Mouse (Mus musculus) lung, postnatal 0 days (tissue): ENCODE data around the gene Pibf1. TPM values are rescaled to one million over a fixed set of nuclear protein-coding genes. Genes with fewer than 3 reads are reported as not detected.

ENCODE experiments used
- ATAC-seq: fragments of 200-750 bp; cut with Nextera tagmentation; 2 replicates; pipeline ENCODE4 v1.8.0; 2017; ENCODE audit warnings: moderate library complexity
- DNase-seq: peaks from one replicate; pipeline ENCODE4 v3.0.0-alpha.2; 2016; ENCODE audit warnings: low spot score
- H3K27ac ChIP-seq: fragments of 300-500 bp; sonication (generic); 2 replicates; pipeline ENCODE4 v1.5.1; 2014; ENCODE audit warnings: antibody characterized with exemption, mild to moderate bottlenecking, low read length, mixed read lengths
- H3K27me3 ChIP-seq: fragments of 300-500 bp; sonication (generic); replicated peaks from 2 replicates; pipeline ENCODE4 v1.6.1; 2014; ENCODE audit warnings: low read length, mixed read lengths; ENCODE audit not compliant: insufficient read depth
- H3K36me3 ChIP-seq: fragments of 300-500 bp; sonication (generic); 2 replicates; pipeline ENCODE4 v1.6.1; 2014; ENCODE audit warnings: low read length, mixed read lengths; ENCODE audit not compliant: insufficient read depth
- H3K4me1 ChIP-seq: fragments of 300-500 bp; sonication (generic); 2 replicates; pipeline ENCODE4 v1.6.1; 2014; ENCODE audit warnings: antibody characterized with exemption, low read depth, low read length, mixed read lengths; ENCODE audit not compliant: insufficient read depth
- H3K4me2 ChIP-seq: fragments of 300-500 bp; sonication (generic); replicated peaks from 2 replicates; pipeline ENCODE4 v1.6.1; 2014; ENCODE audit warnings: low read depth, mild to moderate bottlenecking, low read length, moderate library complexity, mixed read lengths
- H3K4me3 ChIP-seq: fragments of 300-500 bp; sonication (generic); 2 replicates; pipeline ENCODE4 v1.5.1; 2014; ENCODE audit warnings: low read depth, low read length
- H3K9ac ChIP-seq: fragments of 300-500 bp; sonication (generic); replicated peaks from 2 replicates; pipeline ENCODE4 v1.6.1; 2014; ENCODE audit warnings: low read depth, mild to moderate bottlenecking
- H3K9me3 ChIP-seq: fragments of 300-500 bp; sonication (generic); 2 replicates; pipeline ENCODE4 v1.6.1; 2016; ENCODE audit warnings: low read length, mixed read lengths
- CTCF ChIP-seq: IDR thresholded peaks from 2 replicates; pipeline ENCODE4 v1.5.1; 2016; ENCODE audit warnings: antibody characterized with exemption, mild to moderate bottlenecking
- EP300 ChIP-seq: IDR thresholded peaks from 2 replicates; pipeline ENCODE4 v1.6.1; 2016; ENCODE audit warnings: antibody characterized with exemption, mild to moderate bottlenecking, control low read depth
- WGBS: fragments of 180-500 bp; shearing (Covaris S2); extraction: QIAGEN DNeasy Blood & Tissue Kit; methylation state at CpG from one replicate; pipeline ENCODE4 v1.1.7; 2014; 5-methylcytosine and 5-hydroxymethylcytosine counted together
- polyA plus RNA-seq: library from polyadenylated mRNA; unstranded; fragments of >200 nt; fragmentation: Nextera tagmentation; extraction: Ambion mirVana; gene quantifications from 2 replicates; pipeline ENCODE4 v1.2.1, GENCODE M21; 2015

Pibf1 gene
- polyA plus RNA-seq, 1 experiment from 2014 or later, result 11.6 TPM

DNA sequence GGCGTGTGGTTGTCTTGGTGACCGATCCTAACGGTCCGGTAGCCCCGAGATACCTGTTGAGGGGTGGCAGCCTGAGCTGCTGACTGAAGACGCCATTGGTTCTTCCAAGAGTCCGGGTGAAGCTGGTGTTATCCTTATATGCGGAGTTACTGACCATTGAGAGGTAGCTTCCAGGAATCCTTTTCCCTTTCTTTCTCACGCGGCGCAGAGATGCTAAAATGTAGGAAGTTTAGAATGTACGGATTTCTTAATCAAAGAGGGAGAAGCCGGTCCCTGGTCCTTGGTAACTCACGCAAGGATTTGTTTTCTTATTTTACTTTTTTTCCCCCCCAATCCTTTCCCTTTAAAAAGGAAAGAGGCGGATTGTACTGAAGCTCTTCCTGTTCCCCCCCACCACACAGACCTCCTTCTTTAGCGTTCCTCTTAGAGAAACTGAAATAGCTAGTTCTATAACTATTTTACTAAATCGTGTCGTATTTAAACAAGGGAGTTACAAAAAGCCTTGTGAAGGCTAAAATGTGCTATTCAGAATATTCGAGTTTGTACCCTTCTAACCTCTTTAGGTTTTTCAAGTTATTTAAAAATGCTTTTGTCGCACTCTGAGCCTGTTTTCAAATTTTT is 853 bp downstream of the Pibf1 start:
- H3K9ac ChIP-seq, result peak overlapping the region; percentile 89
- H3K4me1 ChIP-seq, result no peaks in the 10 kb centered on the region
- WGBS, result 7% methylated on average over 20 of the region's 20 CpGs
- ATAC-seq (peak; percentile 30; the same call in 1 of the 2 replicates), DNase-seq (peak; percentile 73)
- H3K27me3 ChIP-seq, result no peaks in the 10 kb centered on the region
- no peaks in the 10 kb centered on the region for H3K9me3 ChIP-seq
- peaks cover 6% of the 10 kb centered on the region; the same call in 1 of the 2 replicates for H3K36me3 ChIP-seq
- H3K4me3 ChIP-seq, result peak overlapping the region; percentile 86
- TF ChIP-seq CTCF (no peak), EP300 (no peak)
- H3K4me2 ChIP-seq, result peak overlapping the region; percentile 77
- H3K27ac ChIP-seq, result no peak overlapping the region

DNA sequence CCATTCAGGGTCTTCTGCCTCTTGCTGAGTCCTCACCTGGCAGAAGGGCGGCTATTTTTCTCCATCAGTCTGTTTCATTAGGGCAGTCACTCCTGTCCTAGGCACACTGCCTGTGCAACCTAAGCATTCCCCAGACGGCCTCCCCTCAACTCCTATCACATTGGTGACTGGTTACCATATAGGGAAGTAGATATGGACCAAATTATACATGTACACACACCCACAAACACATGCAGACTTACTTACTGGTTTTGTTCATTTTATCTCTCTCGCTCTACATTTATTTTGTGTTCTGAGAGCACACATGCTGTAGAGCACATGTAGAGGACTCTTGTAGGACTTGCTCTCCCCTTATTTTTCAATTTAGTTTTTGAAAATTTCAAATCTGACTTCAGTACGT is 3.8 kb downstream of the Pibf1 start:
- Histone ChIP-seq H3K4me3 (no peak overlapping the region), H3K9ac (no peak overlapping the region), H3K9me3 (no peaks in the 10 kb centered on the region), H3K27me3 (no peaks in the 10 kb centered on the region), H3K4me1 (no peaks in the 10 kb centered on the region), H3K27ac (no peak overlapping the region), H3K4me2 (no peak overlapping the region), H3K36me3 (peaks cover 11% of the 10 kb centered on the region)
- ATAC-seq, result no peak
- TF ChIP-seq EP300 (no peak), CTCF (no peak)
- no peak for DNase-seq
- 80% methylated on average over 4 of the region's 4 CpGs for WGBS

DNA sequence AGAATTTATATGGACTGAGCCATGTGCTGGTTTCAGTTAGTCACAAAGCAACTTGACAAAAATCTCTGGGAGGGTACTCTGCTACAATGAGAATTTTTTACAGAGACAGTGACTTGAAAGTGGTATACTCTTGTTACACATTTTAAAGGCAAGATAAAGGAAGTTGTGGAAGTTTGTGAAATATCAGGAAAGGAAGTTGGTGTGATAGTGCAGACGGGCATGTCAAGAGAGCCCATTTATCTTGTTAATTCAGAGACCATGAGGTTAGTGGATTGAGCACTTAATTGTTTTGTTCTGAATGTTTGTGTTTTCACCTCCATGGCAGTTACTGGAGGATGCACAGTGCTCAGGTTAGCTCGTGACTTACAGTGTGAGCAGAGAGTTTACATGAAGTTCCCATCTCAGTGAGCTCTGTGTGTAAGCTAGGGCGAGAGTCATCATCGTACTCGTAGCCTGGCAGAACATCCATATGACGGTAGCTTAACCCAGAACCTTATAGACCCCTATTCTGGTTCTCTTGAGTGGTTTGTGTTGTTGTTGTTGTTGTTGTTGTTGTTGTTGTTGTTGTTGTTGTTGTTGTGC is 5.4 kb downstream of the Pibf1 start:
- WGBS, result 85% methylated on average over 6 of the region's 6 CpGs
- Histone ChIP-seq H3K27ac (no peak overlapping the region), H3K36me3 (peaks cover 17% of the 10 kb centered on the region), H3K4me2 (no peak overlapping the region), H3K4me3 (no peak overlapping the region), H3K9ac (no peak overlapping the region), H3K4me1 (no peaks in the 10 kb centered on the region), H3K9me3 (no peaks in the 10 kb centered on the region), H3K27me3 (no peaks in the 10 kb centered on the region)
- TF ChIP-seq EP300, result no peak
- TF ChIP-seq CTCF, result no peak
- no peak for ATAC-seq
- no peak for DNase-seq

DNA sequence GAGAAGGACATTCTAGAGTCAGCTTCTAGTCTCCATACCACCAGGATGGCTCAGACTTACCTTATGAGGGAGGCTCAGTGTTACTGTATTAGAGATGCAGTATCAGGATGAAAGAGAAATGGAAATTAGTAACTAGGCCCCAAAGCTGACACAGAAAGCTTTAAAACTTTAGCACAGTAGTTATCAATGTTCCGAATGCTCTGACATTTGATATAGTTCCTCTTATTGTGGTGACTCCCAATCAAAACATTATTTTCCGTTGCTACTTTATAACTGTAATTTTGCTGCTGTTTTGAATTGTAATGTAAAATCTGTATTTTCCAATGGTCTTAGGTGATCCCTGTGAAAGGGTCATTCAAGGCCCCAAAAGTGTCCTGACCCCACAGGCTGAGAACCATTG is 7.4 kb downstream of the Pibf1 start:
- no peaks in the 10 kb centered on the region for H3K4me1 ChIP-seq
- no peaks in the 10 kb centered on the region for H3K27me3 ChIP-seq
- DNase-seq (no peak), ATAC-seq (no peak)
- no peaks in the 10 kb centered on the region for H3K9me3 ChIP-seq
- no peak overlapping the region for H3K27ac ChIP-seq
- H3K36me3 ChIP-seq, result peaks cover 17% of the 10 kb centered on the region
- H3K4me3 ChIP-seq, result no peak overlapping the region
- WGBS, result 92% methylated on average over 2 of the region's 2 CpGs
- no peak overlapping the region for H3K9ac ChIP-seq
- H3K4me2 ChIP-seq, result no peak overlapping the region
- TF ChIP-seq CTCF (no peak), EP300 (no peak)

DNA sequence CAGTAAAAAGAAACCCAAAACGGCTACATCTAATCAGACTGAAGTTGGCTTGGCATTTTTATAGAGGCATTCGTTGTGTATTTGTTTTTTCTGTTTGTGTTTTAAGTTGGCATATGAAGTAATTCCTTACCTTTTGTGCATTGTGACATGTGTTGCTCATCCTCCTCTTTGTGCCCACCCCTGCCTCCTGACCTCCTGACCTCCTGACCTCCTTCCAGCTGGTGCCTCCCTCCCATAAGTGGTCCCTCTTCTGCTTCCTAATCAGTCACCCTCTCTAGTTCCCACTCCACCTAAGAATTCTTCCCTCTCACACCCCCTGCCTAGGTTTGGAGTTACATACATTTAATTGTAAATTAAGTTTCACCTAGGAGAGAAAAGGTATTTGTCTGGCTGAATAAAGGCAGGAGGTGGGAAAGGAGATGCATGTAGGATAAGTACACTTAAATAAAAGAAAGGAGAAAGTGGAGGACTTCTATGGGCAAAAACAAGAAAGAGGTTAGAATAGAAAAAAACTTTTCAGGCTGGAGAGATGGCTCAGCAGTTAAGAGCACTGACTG is 8.5 kb downstream of the Pibf1 start:
- no peak overlapping the region for H3K9ac ChIP-seq

DNA sequence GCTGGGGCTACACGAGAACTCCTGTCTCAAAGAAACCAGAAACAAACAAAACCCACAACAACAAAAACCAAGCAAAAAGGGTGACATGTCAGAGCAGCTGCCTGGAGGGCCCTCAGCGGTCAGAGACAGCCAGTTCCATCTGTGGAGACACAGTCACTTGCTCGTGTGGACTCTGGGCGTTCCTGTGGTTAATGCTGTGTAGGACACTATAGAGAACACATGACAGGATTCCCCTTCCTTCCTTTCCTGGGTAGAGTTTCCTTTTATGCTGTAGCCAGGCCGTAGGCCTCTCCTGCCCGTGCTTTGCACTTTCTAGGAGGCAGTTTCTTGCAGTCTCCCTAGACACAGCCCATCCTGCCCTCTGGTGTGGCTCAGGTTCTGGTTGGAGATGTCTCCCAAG is 9.5 kb downstream of the Pibf1 start:
- H3K9ac ChIP-seq, result no peak overlapping the region
- WGBS, result 71% methylated on average over 6 of the region's 6 CpGs
- no peak for TF ChIP-seq CTCF
- no peak for TF ChIP-seq EP300
- H3K36me3 ChIP-seq, result peaks cover 17% of the 10 kb centered on the region
- no peaks in the 10 kb centered on the region for H3K9me3 ChIP-seq
- ATAC-seq, result no peak
- H3K27me3 ChIP-seq, result no peaks in the 10 kb centered on the region
- H3K4me2 ChIP-seq, result no peak overlapping the region
- no peak for DNase-seq
- H3K4me3 ChIP-seq, result no peak overlapping the region
- H3K27ac ChIP-seq, result no peak overlapping the region
- no peaks in the 10 kb centered on the region for H3K4me1 ChIP-seq

More for the DNA sequence above, 8.5 kb downstream of the Pibf1 start:
- Histone ChIP-seq H3K27me3 (no peaks in the 10 kb centered on the region), H3K36me3 (peaks cover 17% of the 10 kb centered on the region), H3K9me3 (no peaks in the 10 kb centered on the region), H3K4me1 (no peaks in the 10 kb centered on the region), H3K4me3 (no peak overlapping the region), H3K27ac (no peak overlapping the region), H3K4me2 (no peak overlapping the region)
- WGBS, result 92% methylated on average over 2 of the region's 2 CpGs
- TF ChIP-seq CTCF (no peak), EP300 (no peak)
- DNase-seq (no peak), ATAC-seq (no peak)
